12 mouse cellular contexts compared by ENCODE assay signal in the genomic region with DNA sequence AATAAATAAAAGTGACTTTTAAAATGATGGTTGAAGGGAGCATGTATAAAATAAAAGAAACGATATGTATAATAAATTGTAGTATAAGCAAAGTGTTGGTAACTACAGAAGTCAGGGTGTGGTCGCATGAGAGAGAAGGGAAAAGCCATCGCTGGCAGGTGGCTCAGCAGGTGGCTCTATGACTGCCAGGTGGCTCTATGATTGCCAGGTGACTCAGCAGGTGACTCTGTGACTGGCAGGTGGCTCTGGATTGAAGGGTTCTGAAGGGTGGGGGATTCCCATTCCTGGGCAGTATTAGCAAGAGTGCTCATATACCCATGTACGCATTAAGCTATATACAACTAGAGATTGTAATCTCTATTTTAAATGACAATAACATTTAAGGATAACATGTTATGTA.
DNase-seq lines count a peak whose midpoint lies in the region.
"Had no signal": no experiment of that assay in that cellular context is flagged by ENCODE, and none has a peak within 500 bp of the region (broad histone marks: within the 10 kb centered on the region; RNA-seq: fewer than 3 reads in every experiment).

No protein-coding gene starts in this region.

- 38% methylated on average over 4 of the region's 4 CpGs for WGBS in large intestine, adult 2 months

- peak; percentile 63 to 74 for DNase-seq in cerebellum, postnatal 14 days
- no peak for DNase-seq in cerebellum, postnatal 4 days (ENCODE audit: low spot score in 2 of 2)
- DNase-seq in A20 (ENCODE audit: low read depth, low spot score) = peak; percentile 1
- peak; percentile 4 for DNase-seq in large intestine, adult 2 months (ENCODE audit: low read depth, low spot score)
- no peak for DNase-seq in lung, postnatal 14 days
- DNase-seq: adrenal gland, adult 8-10 months; adrenal gland, postnatal 14 days; adrenal gland, postnatal 36 days; B cell, adult 2 months; cerebellum, adult 11-12 months; cerebellum, adult 8-10 months; forebrain, postnatal 0 days had no signal

Comparison
In these comparisons a context has a peak if more than half of its experiments do, and no peak if none do; other contexts are left out.
1. DNase-seq: peak in cerebellum, postnatal 14 days (2 of 2), A20 (single experiment) and large intestine, adult 2 months (single experiment); none in cerebellum, postnatal 4 days (0 of 2) and lung, postnatal 14 days (single experiment).